Mouse (Mus musculus) forebrain, embryonic 14.5 days (tissue): ENCODE results near the gene Mitf. TPM values are rescaled to one million over a fixed set of nuclear protein-coding genes. Genes with fewer than 3 reads are reported as not detected.

Experiments used
- ATAC-seq: fragments of 200-750 bp; cut with Nextera tagmentation; 2 replicates; pipeline ENCODE4 v1.8.0; 2017; ENCODE audit warnings: mild to moderate bottlenecking, moderate library complexity
- DNase-seq: peaks from one replicate; pipeline ENCODE4 v3.0.0-alpha.2; 2015; ENCODE audit warnings: low spot score
- H3K27ac ChIP-seq: fragments of 300-500 bp; sonication (generic); 2 replicates; pipeline ENCODE4 v1.5.1; 2014; ENCODE audit warnings: low read depth, mild to moderate bottlenecking, control low read depth, low read length, moderate library complexity
- H3K27me3 ChIP-seq: fragments of 300-500 bp; sonication (generic); replicated peaks from 2 replicates; pipeline ENCODE4 v1.6.1; 2014; ENCODE audit warnings: low read length, control low read depth, mixed read lengths; ENCODE audit not compliant: control insufficient read depth, insufficient read depth
- H3K36me3 ChIP-seq: fragments of 300-500 bp; sonication (generic); 2 replicates; pipeline ENCODE4 v1.6.1; 2014; ENCODE audit warnings: low read length, control low read depth; ENCODE audit not compliant: control insufficient read depth, insufficient read depth
- H3K4me1 ChIP-seq: fragments of 300-500 bp; sonication (generic); 2 replicates; pipeline ENCODE4 v1.6.1; 2014; ENCODE audit warnings: antibody characterized with exemption, low read length, control low read depth; ENCODE audit not compliant: control insufficient read depth, insufficient read depth
- H3K4me2 ChIP-seq: fragments of 300-500 bp; sonication (generic); 2 replicates; pipeline ENCODE4 v1.6.1; 2014; ENCODE audit warnings: mild to moderate bottlenecking, control low read depth, low read length
- H3K4me3 ChIP-seq: fragments of 300-500 bp; sonication (generic); 2 replicates; pipeline ENCODE4 v1.5.1; 2014; ENCODE audit warnings: low read depth, low read length, control low read depth
- H3K9ac ChIP-seq: fragments of 300-500 bp; sonication (generic); 2 replicates; pipeline ENCODE4 v1.6.1; 2014; ENCODE audit warnings: mild to moderate bottlenecking, low read length, control low read depth, moderate library complexity
- H3K9me3 ChIP-seq: fragments of 300-500 bp; sonication (generic); replicated peaks from 2 replicates; pipeline ENCODE4 v1.6.1; 2016; ENCODE audit warnings: low read length, control low read depth, mixed read lengths; ENCODE audit not compliant: control insufficient read depth
- WGBS: fragments of 180-500 bp; shearing (Covaris S2); extraction: QIAGEN DNeasy Blood & Tissue Kit; methylation state at CpG from one replicate; pipeline ENCODE4 v1.1.7; 2014; 5-methylcytosine and 5-hydroxymethylcytosine counted together
- polyA plus RNA-seq: library from polyadenylated mRNA; unstranded; fragments of >200 nt; fragmentation: Nextera tagmentation; extraction: Ambion mirVana; gene quantifications from 2 replicates; pipeline ENCODE4 v1.2.1, GENCODE M21; 2014

Mitf gene
- 0.85 and 1.3 TPM in 2 replicates for polyA plus RNA-seq

- DNase-seq (peak; percentile 97), ATAC-seq (peak; percentile 100)
- H3K4me3 ChIP-seq, result peak within 1 kb of the TSS; percentile 62
- peak within 1 kb of the TSS; percentile 60 for H3K9ac ChIP-seq
- WGBS, result under 1% methylated on average over 51 of the region's 51 CpGs
- peak within 1 kb of the TSS; percentile 100 for H3K4me2 ChIP-seq
- peaks cover 3% of the 10 kb centered on the region; the same call in 1 of the 2 replicates for H3K4me1 ChIP-seq
- H3K36me3 ChIP-seq, result no peaks in the 10 kb centered on the region
- H3K27ac ChIP-seq, result no peak within 1 kb of the TSS
- H3K27me3 ChIP-seq, result peaks cover 6% of the 10 kb centered on the region; the same call in 1 of the 2 replicates
- H3K9me3 ChIP-seq, result no peaks in the 10 kb centered on the region
Measured at GRCm38 (mm10) chr6:97806781-97807743, at the start of gene Mitf. Mitf (plus strand) TSS chr6:97807052.

GRCm38 (mm10) chr6:97757361-97757760, 49.5 kb upstream of the Mitf start:
- Histone ChIP-seq H3K27ac (no peak overlapping the region), H3K9ac (no peak overlapping the region), H3K36me3 (no peaks in the 10 kb centered on the region), H3K9me3 (no peaks in the 10 kb centered on the region), H3K4me2 (no peak overlapping the region), H3K4me3 (no peak overlapping the region), H3K27me3 (no peaks in the 10 kb centered on the region), H3K4me1 (no peaks in the 10 kb centered on the region)
- 77% methylated on average over 2 of the region's 2 CpGs for WGBS
- ATAC-seq (no peak), DNase-seq (no peak)

- no peaks in the 10 kb centered on the region for H3K27me3 ChIP-seq
- no peak for ATAC-seq
- H3K9me3 ChIP-seq, result no peaks in the 10 kb centered on the region
- WGBS, result 67% methylated on average over 4 of the region's 4 CpGs
- no peaks in the 10 kb centered on the region for H3K4me1 ChIP-seq
- H3K4me2 ChIP-seq, result no peak overlapping the region
- H3K4me3 ChIP-seq, result no peak overlapping the region
- H3K36me3 ChIP-seq, result no peaks in the 10 kb centered on the region
- H3K9ac ChIP-seq, result no peak overlapping the region
- H3K27ac ChIP-seq, result no peak overlapping the region
- DNase-seq, result no peak
Measured at GRCm38 (mm10) chr6:97758884-97759283, 48.0 kb upstream of the Mitf start.

- no peak overlapping the region for H3K27ac ChIP-seq
- no peak overlapping the region for H3K4me2 ChIP-seq
- 24% methylated on average over 4 of the region's 4 CpGs for whole genome bisulfite sequencing
- H3K4me1 ChIP-seq, result no peaks in the 10 kb centered on the region
- H3K27me3 ChIP-seq, result no peaks in the 10 kb centered on the region
- no peaks in the 10 kb centered on the region for H3K9me3 ChIP-seq
- DNase-seq (peak; percentile 75), ATAC-seq (no peak)
- no peaks in the 10 kb centered on the region for H3K36me3 ChIP-seq
- H3K4me3 ChIP-seq, result no peak overlapping the region
- H3K9ac ChIP-seq, result no peak overlapping the region
Measured at GRCm38 (mm10) chr6:97759301-97759700, 47.6 kb upstream of the Mitf start.

GRCm38 (mm10) chr6:97761326-97761725, 45.5 kb upstream of the Mitf start:
- no peak overlapping the region for H3K4me2 ChIP-seq
- peak; percentile 59 for DNase-seq
- no peaks in the 10 kb centered on the region for H3K27me3 ChIP-seq
- no peak for ATAC-seq
- no peak overlapping the region for H3K4me3 ChIP-seq
- 9% methylated on average over 4 of the region's 4 CpGs for WGBS
- H3K27ac ChIP-seq, result no peak overlapping the region
- no peak overlapping the region for H3K9ac ChIP-seq
- H3K36me3 ChIP-seq, result no peaks in the 10 kb centered on the region
- H3K4me1 ChIP-seq, result no peaks in the 10 kb centered on the region
- H3K9me3 ChIP-seq, result no peaks in the 10 kb centered on the region

GRCm38 (mm10) chr6:97763970-97764369, 42.9 kb upstream of the Mitf start:
- Histone ChIP-seq H3K4me2 (no peak overlapping the region), H3K4me1 (no peaks in the 10 kb centered on the region)

GRCm38 (mm10) chr6:97767836-97768235, 39.0 kb upstream of the Mitf start:
- WGBS, result 85% methylated on average over 2 of the region's 2 CpGs
- Histone ChIP-seq H3K27me3 (no peaks in the 10 kb centered on the region), H3K4me1 (no peaks in the 10 kb centered on the region), H3K27ac (no peak overlapping the region), H3K9ac (no peak overlapping the region), H3K9me3 (no peaks in the 10 kb centered on the region), H3K4me3 (no peak overlapping the region), H3K4me2 (no peak overlapping the region), H3K36me3 (no peaks in the 10 kb centered on the region)
- DNase-seq (no peak), ATAC-seq (no peak)

More at GRCm38 (mm10) chr6:97763970-97764369, 42.9 kb upstream of the Mitf start:
- Histone ChIP-seq H3K27me3 (no peaks in the 10 kb centered on the region), H3K4me3 (no peak overlapping the region), H3K9ac (no peak overlapping the region), H3K9me3 (no peaks in the 10 kb centered on the region), H3K27ac (no peak overlapping the region), H3K36me3 (no peaks in the 10 kb centered on the region)
- ATAC-seq (no peak), DNase-seq (no peak)
- 24% methylated on average over 3 of the region's 3 CpGs for WGBS

- Histone ChIP-seq H3K27me3 (no peaks in the 10 kb centered on the region), H3K4me2 (no peak overlapping the region), H3K36me3 (no peaks in the 10 kb centered on the region), H3K27ac (no peak overlapping the region), H3K9ac (no peak overlapping the region), H3K4me3 (no peak overlapping the region), H3K4me1 (no peaks in the 10 kb centered on the region), H3K9me3 (no peaks in the 10 kb centered on the region)
- 87% methylated on average over 7 of the region's 7 CpGs for WGBS
- no peak for ATAC-seq
- no peak for DNase-seq
Measured at GRCm38 (mm10) chr6:97769549-97769948, 37.3 kb upstream of the Mitf start.

- Histone ChIP-seq H3K36me3 (no peaks in the 10 kb centered on the region), H3K27ac (no peak overlapping the region), H3K9me3 (no peaks in the 10 kb centered on the region), H3K4me3 (no peak overlapping the region), H3K9ac (no peak overlapping the region), H3K27me3 (no peaks in the 10 kb centered on the region), H3K4me2 (no peak overlapping the region), H3K4me1 (no peaks in the 10 kb centered on the region)
- ATAC-seq (no peak), DNase-seq (no peak)
- 94% methylated on average over 5 of the region's 5 CpGs for WGBS
Measured at GRCm38 (mm10) chr6:97781316-97781715, 25.5 kb upstream of the Mitf start.
